Comparison of ENCODE assay signal across 12 mouse cellular contexts in genomic region chr6:88828206-88829009, GRCm38 (mm10).
"Had no signal": no experiment of that assay in that cellular context is flagged by ENCODE, and none has a peak within 500 bp of the region (broad histone marks: within the 10 kb centered on the region; RNA-seq: fewer than 3 reads in every experiment).

No protein-coding gene starts in this region.

- H3K27me3 ChIP-seq: kidney, embryonic 15.5 days; limb, embryonic 13.5 days; neural tube, embryonic 13.5 days had no signal

- DNase-seq: kidney, adult 2 months; kidney, postnatal 14 days; layer of hippocampus, postnatal 36 days; left cerebral cortex, postnatal 4 days; lung, adult 18-20 months; right cerebral cortex, postnatal 14 days had no signal

- H3K4me3 ChIP-seq: kidney, embryonic 15.5 days; limb, embryonic 13.5 days; midbrain, embryonic 12.5 days; neural tube, embryonic 13.5 days had no signal

- H3K36me3 ChIP-seq: kidney, embryonic 15.5 days; limb, embryonic 13.5 days; midbrain, embryonic 12.5 days; neural tube, embryonic 13.5 days had no signal

- H3K9me3 ChIP-seq: kidney, embryonic 15.5 days; limb, embryonic 13.5 days; midbrain, embryonic 12.5 days; neural tube, embryonic 13.5 days had no signal

- H3K9ac ChIP-seq: kidney, embryonic 15.5 days; limb, embryonic 13.5 days; midbrain, embryonic 12.5 days had no signal

- H3K4me2 ChIP-seq: kidney, embryonic 15.5 days; limb, embryonic 13.5 days; liver, embryonic 11.5 days; midbrain, embryonic 12.5 days; neural tube, embryonic 13.5 days had no signal

- H3K27ac ChIP-seq: kidney, embryonic 15.5 days; limb, embryonic 13.5 days; midbrain, embryonic 12.5 days; stomach, postnatal 0 days had no signal
